22 mouse cellular contexts compared by ENCODE assay signal in the genomic region with DNA sequence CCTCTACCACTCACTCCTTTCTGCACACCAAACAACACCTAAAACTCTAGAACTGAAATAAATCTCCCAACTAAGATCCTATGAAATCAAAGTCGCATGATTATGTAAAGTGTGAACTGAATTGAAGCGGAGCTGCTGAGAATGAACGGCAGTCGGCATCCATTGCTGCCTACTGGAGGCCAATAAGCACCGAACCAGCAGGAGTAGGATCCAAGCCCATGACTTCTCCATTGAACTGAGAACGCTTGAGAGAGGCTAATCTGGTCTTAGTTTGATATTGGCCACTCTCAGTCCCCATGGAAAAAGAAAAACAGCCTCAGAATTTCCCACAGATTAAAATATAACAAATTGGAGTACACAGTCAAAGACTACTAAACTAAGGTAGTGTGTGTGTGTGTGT.
DNase-seq lines count a peak whose midpoint lies in the region; ATAC-seq lines count a peak whose summit lies in the region.
"Had no signal": no experiment of that assay in that cellular context is flagged by ENCODE, and none has a peak within 500 bp of the region (broad histone marks: within the 10 kb centered on the region; RNA-seq: fewer than 3 reads in every experiment).

No protein-coding gene starts in this region.

- no peak for ATAC-seq in cerebellum, adult (ENCODE audit: insufficient number of reproducible peaks, low FRiP score, low TSS enrichment)
- ATAC-seq: activated CD4-positive, CD25-positive, alpha-beta regulatory T cell, adult 4 months; CD4-positive, CD25-positive, alpha-beta regulatory T cell, adult 4 months; Patski had no signal

- peak; percentile 71 to 78 for DNase-seq in cerebellum, postnatal 10 days
- peak; percentile 52 to 65 for DNase-seq in cerebellum, postnatal 14 days
- no peak for DNase-seq in cerebellum, adult 11 months
- DNase-seq in brain, adult 2 months (ENCODE audit: low read depth, low spot score) = peak; percentile 26
- no peak for DNase-seq in Muller cell, postnatal 12 days (ENCODE audit: inconsistent ontology term)
- DNase-seq: adrenal gland, adult 2 months; adrenal gland, adult 8-10 months; adrenal gland, postnatal 10 days; adrenal gland, postnatal 14 days; adrenal gland, postnatal 25 days; adrenal gland, postnatal 36 days; B cell, adult 2 months; cerebellum, adult 11-12 months; cerebellum, adult 18-20 months; cerebellum, adult 2 months; cerebellum, adult 8-10 months; cerebellum, adult 9-10 months; cerebellum, adult 9-11 months had no signal

Comparison
In these comparisons a context has a peak if more than half of its experiments do, and no peak if none do; other contexts are left out.
1. DNase-seq: peak in cerebellum, postnatal 10 days (2 of 2), cerebellum, postnatal 14 days (2 of 2) and brain, adult 2 months (single experiment); none in cerebellum, adult 11 months (single experiment) and Muller cell, postnatal 12 days (single experiment).